Mouse (Mus musculus) ovary, postnatal 36 days (tissue): ENCODE results near the gene Myo3b.
A peak's percentile ranks its signal among the peaks of the same experiment; 100 is the strongest.

Experiments
- DNase-seq: peaks from one replicate; pipeline ENCODE4 v3.0.0; 2022; ENCODE audit warnings: low spot score, mixed read lengths

Myo3b gene

GRCm38 (mm10) chr2:70278425-70279277, 239.7 kb downstream of the Myo3b start:
- peak; percentile 37 for DNase-seq

GRCm38 (mm10) chr2:70284109-70284508, 245.2 kb downstream of the Myo3b start:
- DNase-seq: no peak

- no peak for DNase-seq
Measured at GRCm38 (mm10) chr2:70291063-70291462, 252.1 kb downstream of the Myo3b start.

- DNase-seq: no peak
Measured at GRCm38 (mm10) chr2:70292776-70293175, 253.8 kb downstream of the Myo3b start.

GRCm38 (mm10) chr2:70302905-70303304, 264.0 kb downstream of the Myo3b start:
- DNase-seq: no peak

- DNase-seq: no peak
Measured at GRCm38 (mm10) chr2:70315125-70315524, 276.2 kb downstream of the Myo3b start.

GRCm38 (mm10) chr2:70315734-70316133, 276.8 kb downstream of the Myo3b start:
- no peak for DNase-seq

GRCm38 (mm10) chr2:70317850-70318249, 278.9 kb downstream of the Myo3b start:
- no peak for DNase-seq

GRCm38 (mm10) chr2:70318861-70319555, 280.1 kb downstream of the Myo3b start:
- DNase-seq: no peak

- no peak for DNase-seq
Measured at GRCm38 (mm10) chr2:70322767-70323166, 283.8 kb downstream of the Myo3b start.

- no peak for DNase-seq
Measured at GRCm38 (mm10) chr2:70327602-70328001, 288.7 kb downstream of the Myo3b start.

GRCm38 (mm10) chr2:70332905-70333304, 294.0 kb downstream of the Myo3b start:
- DNase-seq: no peak

- peak; percentile 24 for DNase-seq
Measured at GRCm38 (mm10) chr2:70333553-70333952, 294.6 kb downstream of the Myo3b start.

GRCm38 (mm10) chr2:70336551-70336950, 297.6 kb downstream of the Myo3b start:
- no peak for DNase-seq

- DNase-seq: peak; percentile 26
Measured at GRCm38 (mm10) chr2:70337208-70337611, 298.3 kb downstream of the Myo3b start.

- DNase-seq: no peak
Measured at GRCm38 (mm10) chr2:70337869-70338268, 298.9 kb downstream of the Myo3b start.

GRCm38 (mm10) chr2:70339061-70339460, 300.1 kb downstream of the Myo3b start:
- DNase-seq: no peak

- DNase-seq: no peak
Measured at GRCm38 (mm10) chr2:70339501-70339900, 300.6 kb downstream of the Myo3b start.

GRCm38 (mm10) chr2:70340224-70340623, 301.3 kb downstream of the Myo3b start:
- DNase-seq: no peak

GRCm38 (mm10) chr2:70345126-70345525, 306.2 kb downstream of the Myo3b start:
- DNase-seq: no peak

- DNase-seq: no peak
Measured at GRCm38 (mm10) chr2:70347511-70347910, 308.6 kb downstream of the Myo3b start.

- no peak for DNase-seq
Measured at GRCm38 (mm10) chr2:70348793-70349553, 310.0 kb downstream of the Myo3b start.
